8 mouse cellular contexts compared by ENCODE assay signal in the genomic region with DNA sequence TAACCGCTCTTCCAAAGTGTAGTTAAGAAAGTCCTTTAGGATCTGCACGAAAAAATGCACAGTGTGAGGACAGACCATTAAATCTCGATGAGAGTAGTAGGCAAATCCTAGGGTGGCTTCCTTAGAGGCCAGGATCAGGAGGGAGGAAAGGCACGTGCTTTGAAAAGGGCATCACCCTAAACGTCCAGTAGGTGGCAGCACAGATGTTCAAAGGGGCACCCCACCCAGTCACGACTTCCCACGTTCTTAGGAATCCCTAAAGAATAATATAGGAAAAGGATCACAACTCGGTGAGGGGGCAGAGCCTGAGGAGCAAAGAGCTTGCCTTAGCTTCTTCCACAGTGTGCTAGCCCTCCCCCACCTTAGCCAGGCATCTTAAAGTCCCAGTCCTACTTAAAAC. TPM values are rescaled to one million over a fixed set of nuclear protein-coding genes. Genes with fewer than 3 reads are reported as not detected.
DNase-seq lines count a peak whose midpoint lies in the region; ATAC-seq lines count a peak whose summit lies in the region.

No protein-coding gene starts in this region.

- no peaks in the 10 kb centered on the region; the same call in 1 of the 2 replicates for H3K36me3 ChIP-seq in forebrain, embryonic 16.5 days (ENCODE audit: control insufficient read depth, insufficient read depth)
- no peaks in the 10 kb centered on the region for H3K36me3 ChIP-seq in lung, embryonic 15.5 days

- H3K4me3 ChIP-seq in forebrain, embryonic 16.5 days (replicated peaks; ENCODE audit: low read length) = peak overlapping the region; percentile 21
- H3K4me3 ChIP-seq in lung, embryonic 15.5 days = no peak overlapping the region

- H3K9ac ChIP-seq in forebrain, embryonic 16.5 days (replicated peaks; ENCODE audit: low read depth, low read length) = 0 out of 2 replicates have a peak overlapping the region, but pooled peaks have one; percentile 1
- H3K9ac ChIP-seq in lung, embryonic 15.5 days = no peak overlapping the region

- peak; percentile 85 for DNase-seq in MN1 (ENCODE audit: low spot score)
- DNase-seq in cerebellum, adult 18-20 months = peak; percentile 85 to 86
- peak; percentile 83 for DNase-seq in heart, postnatal 4 days
- peak; percentile 62 to 70 for DNase-seq in layer of hippocampus, adult 8-10 months (ENCODE audit: low spot score in 2 of 2)
- DNase-seq in ovary, postnatal 10 days (ENCODE audit: low spot score) = peak; percentile 47
- peak; percentile 66 for DNase-seq in thymus, postnatal 14 days

- H3K9me3 ChIP-seq in forebrain, embryonic 16.5 days (ENCODE audit: control insufficient read depth, low read length) = no peaks in the 10 kb centered on the region
- H3K9me3 ChIP-seq in lung, embryonic 15.5 days = no peaks in the 10 kb centered on the region

- peak overlapping the region; percentile 34 for H3K4me2 ChIP-seq in forebrain, embryonic 16.5 days (ENCODE audit: low read length)
- H3K4me2 ChIP-seq in lung, embryonic 15.5 days = peak overlapping the region; percentile 11; the same call in 1 of the 2 replicates

- H3K27me3 ChIP-seq in forebrain, embryonic 16.5 days (replicated peaks; ENCODE audit: control insufficient read depth, insufficient read depth, low read length) = peaks cover 14% of the 10 kb centered on the region; the same call in 1 of the 2 replicates
- H3K27me3 ChIP-seq in lung, embryonic 15.5 days = peaks cover 28% of the 10 kb centered on the region

- H3K27ac ChIP-seq in forebrain, embryonic 16.5 days (ENCODE audit: low read length) = no peak overlapping the region
- H3K27ac ChIP-seq in lung, embryonic 15.5 days = no peak overlapping the region

- peaks cover 17% of the 10 kb centered on the region for H3K4me1 ChIP-seq in forebrain, embryonic 16.5 days (replicated peaks; ENCODE audit: control insufficient read depth, insufficient read depth, low read length)
- peaks cover 15% of the 10 kb centered on the region; the same call in 1 of the 2 replicates for H3K4me1 ChIP-seq in lung, embryonic 15.5 days

- ATAC-seq in forebrain, embryonic 16.5 days = peak; percentile 41
- no peak for ATAC-seq in lung, embryonic 15.5 days (ENCODE audit: borderline replicate concordance, extremely low read depth, low FRiP score, low TSS enrichment)

- WGBS in forebrain, embryonic 16.5 days = 10% methylated on average over 8 of the region's 8 CpGs
- WGBS in lung, embryonic 15.5 days = 11% methylated on average over 8 of the region's 8 CpGs

RNA-seq across cellular contexts. Expression of a gene that starts 32.7 kb away (rescaled TPM):
- polyA plus RNA-seq in forebrain, embryonic 16.5 days (2015; fragmentation: Nextera tagmentation; extraction: Ambion mirVana) = 0.13 TPM in 1 of 2 replicates, not detected in the other
- total RNA-seq in heart, postnatal 4 days (2021) = under 1 TPM; 0.38 to 0.41 TPM
- under 1 TPM in 1 of 4 experiments, not detected in 3; 0.18 TPM for total RNA-seq in layer of hippocampus, adult 8-10 months (2022)
- polyA plus RNA-seq in lung, embryonic 15.5 days (2015; fragmentation: Nextera tagmentation; extraction: Ambion mirVana) = 0.33 and 0.40 TPM in 2 replicates
